8 mouse cellular contexts compared by ENCODE assay signal in the genomic region with DNA sequence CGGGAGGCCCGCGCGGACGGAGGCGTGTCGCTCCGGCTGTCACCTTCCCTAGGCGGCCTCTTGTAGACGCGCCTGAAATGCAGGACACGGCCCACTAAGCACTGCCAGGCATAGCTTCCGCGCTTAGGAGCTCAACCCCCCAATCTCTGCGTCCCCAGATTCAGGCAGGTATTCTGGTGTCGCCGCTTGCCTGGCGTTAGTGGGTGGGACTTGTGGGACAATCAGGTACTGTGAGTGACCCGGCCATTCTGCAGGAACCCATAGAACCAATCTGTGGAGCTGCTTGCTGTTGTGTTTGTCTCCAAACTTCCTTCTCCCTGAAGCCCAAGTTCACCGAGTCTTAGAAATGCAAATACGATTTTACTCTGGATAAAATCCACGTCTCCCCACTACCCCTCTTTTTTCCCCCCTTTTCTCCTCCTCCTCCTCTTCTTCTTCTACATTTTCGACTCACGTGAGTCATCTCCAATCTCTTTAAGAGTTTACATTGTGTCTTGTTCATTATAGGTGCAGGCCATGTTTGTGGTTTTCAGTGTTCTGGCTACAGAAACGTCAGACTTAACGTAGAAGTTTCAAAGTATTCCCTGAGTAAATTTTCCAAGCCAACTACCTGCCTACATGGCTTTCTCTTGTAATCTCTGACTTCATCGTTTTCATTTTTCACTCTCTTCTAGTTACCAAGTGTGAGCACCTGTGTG. TPM values are rescaled to one million over a fixed set of nuclear protein-coding genes. Genes with fewer than 3 reads are reported as not detected.
A peak's percentile ranks its signal among the peaks of the same experiment; 100 is the strongest.
DNase-seq lines count a peak whose midpoint lies in the region; ATAC-seq and TF ChIP-seq lines count a peak whose summit lies in the region.

Aimp1 (minus strand) TSS at position 140 of the 698 bp plus-strand sequence.

- peaks cover 16% of the 10 kb centered on the region; the same call in 1 of the 2 replicates for H3K4me1 ChIP-seq in kidney, embryonic 14.5 days (ENCODE audit: control insufficient read depth, insufficient read depth, low read length)
- peaks cover 20% of the 10 kb centered on the region for H3K4me1 ChIP-seq in forebrain, embryonic 15.5 days
- peaks cover 19% of the 10 kb centered on the region for H3K4me1 ChIP-seq in hindbrain, embryonic 14.5 days (replicated peaks; ENCODE audit: control insufficient read depth, insufficient read depth, low read length)
- H3K4me1 ChIP-seq in liver, embryonic 16.5 days (ENCODE audit: control insufficient read depth, low read depth, low read length) = peaks cover 7% of the 10 kb centered on the region

- no peak for TF ChIP-seq CTCF in Patski (IDR thresholded peaks at IDR 0.05)

- in situ Hi-C loops in Patski (cut with MboI; ENCODE audit: low pct_unique_long_range_greater_than_20kb) = no loop called here

- peak within 1 kb of the TSS; percentile 76 for H3K4me3 ChIP-seq in kidney, embryonic 14.5 days (ENCODE audit: low read length)
- H3K4me3 ChIP-seq in forebrain, embryonic 15.5 days = peak within 1 kb of the TSS; percentile 67
- peak within 1 kb of the TSS; percentile 76 for H3K4me3 ChIP-seq in hindbrain, embryonic 14.5 days (replicated peaks; ENCODE audit: low read length)
- H3K4me3 ChIP-seq in liver, embryonic 16.5 days (ENCODE audit: low read depth, low read length) = peak within 1 kb of the TSS; percentile 91

- CTCF ChIA-PET in Patski (lab: Charles Lee) = interaction anchor here (2.0 to 2.3 kb wide), 2 partner anchors 9 to 17 kb away, joined by 5 to 6 read pairs; no protein-coding TSS in a partner anchor

- DNase-seq in kidney, postnatal 36 days = no peak
- peak; percentile 7 for DNase-seq in Patski (ENCODE audit: low read depth, low spot score)
- no peak for DNase-seq in hindbrain, embryonic 14.5 days (ENCODE audit: low spot score)
- DNase-seq in B cell, adult 2 months = no peak
- no peak for DNase-seq in right cerebral cortex, postnatal 4 days

- no peaks in the 10 kb centered on the region for H3K9me3 ChIP-seq in kidney, embryonic 14.5 days (ENCODE audit: control insufficient read depth, low read length)
- H3K9me3 ChIP-seq in forebrain, embryonic 15.5 days = no peaks in the 10 kb centered on the region
- no peaks in the 10 kb centered on the region for H3K9me3 ChIP-seq in hindbrain, embryonic 14.5 days (ENCODE audit: control insufficient read depth, low read length)
- H3K9me3 ChIP-seq in liver, embryonic 16.5 days (replicated peaks; ENCODE audit: control insufficient read depth, low read length) = no peaks in the 10 kb centered on the region

- H3K27ac ChIP-seq in kidney, embryonic 14.5 days (ENCODE audit: low read depth, low read length) = peak within 1 kb of the TSS; percentile 93
- H3K27ac ChIP-seq in forebrain, embryonic 15.5 days (replicated peaks) = peak within 1 kb of the TSS; percentile 86
- H3K27ac ChIP-seq in hindbrain, embryonic 14.5 days = peak within 1 kb of the TSS; percentile 86
- peak within 1 kb of the TSS; percentile 87 for H3K27ac ChIP-seq in liver, embryonic 16.5 days (ENCODE audit: low read length)

- 1% methylated on average over 27 of the region's 27 CpGs for WGBS in kidney, embryonic 14.5 days
- 2% methylated on average over 27 of the region's 27 CpGs for WGBS in forebrain, embryonic 15.5 days
- WGBS in hindbrain, embryonic 14.5 days = 2% methylated on average over 27 of the region's 27 CpGs
- under 1% methylated on average over 27 of the region's 27 CpGs for WGBS in liver, embryonic 16.5 days (ENCODE audit: insufficient replicate concordance)

- no peaks in the 10 kb centered on the region for H3K27me3 ChIP-seq in kidney, embryonic 14.5 days (ENCODE audit: control insufficient read depth, insufficient read depth, low read length)
- no peaks in the 10 kb centered on the region for H3K27me3 ChIP-seq in Patski
- no peaks in the 10 kb centered on the region for H3K27me3 ChIP-seq in forebrain, embryonic 15.5 days
- H3K27me3 ChIP-seq in hindbrain, embryonic 14.5 days (ENCODE audit: control insufficient read depth, insufficient read depth, low read length) = no peaks in the 10 kb centered on the region
- H3K27me3 ChIP-seq in liver, embryonic 16.5 days (ENCODE audit: control insufficient read depth, insufficient read depth, low read depth, low read length) = no peaks in the 10 kb centered on the region

- peak within 1 kb of the TSS; percentile 80 for H3K9ac ChIP-seq in kidney, embryonic 14.5 days (ENCODE audit: low read depth, low read length)
- peak within 1 kb of the TSS; percentile 79 for H3K9ac ChIP-seq in forebrain, embryonic 15.5 days (replicated peaks)
- H3K9ac ChIP-seq in hindbrain, embryonic 14.5 days = peak within 1 kb of the TSS; percentile 79
- peak within 1 kb of the TSS; percentile 78 for H3K9ac ChIP-seq in liver, embryonic 16.5 days (ENCODE audit: low read depth, low read length)

- POLR2A ChIA-PET in Patski (lab: Charles Lee) = interaction anchor here (0.6 to 0.9 kb wide), 4 partner anchors 15 to 648 kb away, joined by 3 read pairs; no protein-coding TSS in a partner anchor

- H3K4me2 ChIP-seq in kidney, embryonic 14.5 days (replicated peaks; ENCODE audit: low read depth, low read length) = peak within 1 kb of the TSS; percentile 67
- H3K4me2 ChIP-seq in forebrain, embryonic 15.5 days (replicated peaks) = peak within 1 kb of the TSS; percentile 65
- peak within 1 kb of the TSS; percentile 88 for H3K4me2 ChIP-seq in hindbrain, embryonic 14.5 days (replicated peaks)
- peak within 1 kb of the TSS; percentile 70 for H3K4me2 ChIP-seq in liver, embryonic 16.5 days (ENCODE audit: low read depth, low read length)

- ATAC-seq in kidney, embryonic 14.5 days (ENCODE audit: low FRiP score, low TSS enrichment) = no peak
- peak; percentile 45 for ATAC-seq in Patski
- no peak for ATAC-seq in forebrain, embryonic 15.5 days (replicated peaks)
- ATAC-seq in hindbrain, embryonic 14.5 days (ENCODE audit: low FRiP score) = no peak; the same call in 1 of the 2 replicates
- ATAC-seq in liver, embryonic 16.5 days (ENCODE audit: low read depth) = no peak

- peaks cover 7% of the 10 kb centered on the region; the same call in 1 of the 2 replicates for H3K36me3 ChIP-seq in kidney, embryonic 14.5 days (ENCODE audit: control insufficient read depth, insufficient read depth, low read length)
- H3K36me3 ChIP-seq in forebrain, embryonic 15.5 days = peaks cover 8% of the 10 kb centered on the region; the same call in 1 of the 2 replicates
- H3K36me3 ChIP-seq in hindbrain, embryonic 14.5 days (replicated peaks; ENCODE audit: control insufficient read depth, insufficient read depth) = peaks cover 19% of the 10 kb centered on the region
- H3K36me3 ChIP-seq in liver, embryonic 16.5 days (ENCODE audit: control insufficient read depth, insufficient read depth) = no peaks in the 10 kb centered on the region

RNA-seq across cellular contexts. Expression of gene Aimp1, which starts in this region (rescaled TPM):
- polyA plus RNA-seq in kidney, embryonic 14.5 days (2014; fragmentation: Nextera tagmentation; extraction: Ambion mirVana) = 85.6 and 123 TPM in 2 replicates
- 169 TPM for polyA plus RNA-seq in Patski (2021)
- polyA plus RNA-seq in forebrain, embryonic 15.5 days (2015; fragmentation: Nextera tagmentation; extraction: Ambion mirVana) = 60.8 and 64.1 TPM in 2 replicates
- polyA plus RNA-seq in hindbrain, embryonic 14.5 days (2014; fragmentation: Nextera tagmentation; extraction: Ambion mirVana) = 60.0 and 71.4 TPM in 2 replicates
- polyA plus RNA-seq in liver, embryonic 16.5 days (2015; fragmentation: Nextera tagmentation; extraction: Ambion mirVana) = 23.9 and 27.3 TPM in 2 replicates
